Mouse (Mus musculus): Measurements from ENCODE around the gene Kcnc3.

DNA sequence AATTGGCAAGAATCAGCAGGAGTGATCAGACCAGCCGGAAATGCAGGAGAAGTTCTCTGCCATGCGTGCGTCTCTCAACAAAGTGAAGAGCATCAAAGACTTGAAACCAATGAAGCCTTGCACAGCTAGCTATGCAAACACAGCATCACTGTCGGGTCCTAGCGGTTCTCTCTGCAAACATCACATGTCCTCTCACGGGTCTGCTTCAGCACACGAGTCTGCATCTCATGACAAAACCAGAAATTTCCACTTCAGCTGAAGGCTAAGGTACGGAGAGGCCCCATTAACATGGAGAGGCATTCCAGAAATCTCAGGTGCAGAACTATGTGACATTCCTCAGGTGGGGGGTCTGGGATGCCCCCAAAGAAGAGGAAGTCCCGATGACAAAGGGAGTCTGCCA is 21.7 kb upstream of the Kcnc3 start:
- TF ChIP-seq GATA1 (IDR thresholded peaks at IDR 0.05; ENCODE audit: low read length) (no peak), TAL1 (IDR thresholded peaks at IDR 0.05; ENCODE audit: low read length) (no peak)
